Mouse (Mus musculus) megakaryocyte-erythroid progenitor cell, adult 5-6 weeks (primary cell): ENCODE results near the gene St3gal3. TPM values are rescaled to one million over a fixed set of nuclear protein-coding genes. Genes with fewer than 3 reads are reported as not detected.

Experiments
- ATAC-seq: replicated peaks from 2 replicates; pipeline ENCODE4 v1.8.0; 2016; ENCODE audit warnings: mild to moderate bottlenecking, inconsistent platforms; ENCODE audit not compliant: severe bottlenecking, poor library complexity, low FRiP score, low TSS enrichment
- total RNA-seq, 2 experiments: library from RNA; stranded (forward) in 1 of 2; stranded (reverse) in 1 of 2; fragments of 200-1000, 215-1000 nt in 1 of 2; fragments of >200 nt in 1 of 2; fragmentation: Nextera tagmentation in 1 of 2; gene quantifications; 2 replicates each; pipeline ENCODE4 v1.2.3; 2014 to 2017

The St3gal3 gene
- total RNA-seq, 2 experiments from 2014 or later: 6.6 to 14.1 TPM

GRCm38 (mm10) chr4:117917847-117918246 is 216.9 kb downstream of the St3gal3 start:
- ATAC-seq: no peak

- no peak for ATAC-seq
Observed at GRCm38 (mm10) chr4:117917402-117917801, 217.3 kb downstream of the St3gal3 start.

GRCm38 (mm10) chr4:117916386-117916785 is 218.3 kb downstream of the St3gal3 start:
- no peak for ATAC-seq

- ATAC-seq: no peak
Observed at GRCm38 (mm10) chr4:117915489-117916105, 219.1 kb downstream of the St3gal3 start.

GRCm38 (mm10) chr4:117914591-117915442 is 219.9 kb downstream of the St3gal3 start, which contains the start of gene Ipo13:
Gene Ipo13, minus strand, starts transcription at chr4:117914999.
- ATAC-seq: peak; percentile 89

- 0 out of 2 replicates have a peak, but pooled peaks have one; percentile 2 for ATAC-seq
Observed at GRCm38 (mm10) chr4:117914031-117914430, 220.7 kb downstream of the St3gal3 start.

GRCm38 (mm10) chr4:117913421-117913820 is 221.3 kb downstream of the St3gal3 start:
- no peak for ATAC-seq

GRCm38 (mm10) chr4:117912685-117913273 is 221.9 kb downstream of the St3gal3 start:
- ATAC-seq: no peak

- ATAC-seq: no peak
Observed at GRCm38 (mm10) chr4:117912131-117912561, 222.6 kb downstream of the St3gal3 start.

- no peak for ATAC-seq
Observed at GRCm38 (mm10) chr4:117908834-117909453, 225.8 kb downstream of the St3gal3 start.

- no peak for ATAC-seq
Observed at GRCm38 (mm10) chr4:117906196-117906595, 228.5 kb downstream of the St3gal3 start.

GRCm38 (mm10) chr4:117904761-117905160 is 230.0 kb downstream of the St3gal3 start:
- ATAC-seq: no peak

GRCm38 (mm10) chr4:117904094-117904493 is 230.6 kb downstream of the St3gal3 start:
- ATAC-seq: no peak

GRCm38 (mm10) chr4:117898111-117898510 is 236.6 kb downstream of the St3gal3 start:
- ATAC-seq: no peak

GRCm38 (mm10) chr4:117896031-117896430 is 238.7 kb downstream of the St3gal3 start:
- no peak for ATAC-seq

GRCm38 (mm10) chr4:117895339-117895738 is 239.4 kb downstream of the St3gal3 start:
- ATAC-seq: no peak

- ATAC-seq: no peak
Observed at GRCm38 (mm10) chr4:117894601-117895000, 240.1 kb downstream of the St3gal3 start.

GRCm38 (mm10) chr4:117893376-117893775 is 241.3 kb downstream of the St3gal3 start:
- peak; percentile 42; the same call in 1 of the 2 replicates for ATAC-seq

- ATAC-seq: peak; percentile 86
Observed at GRCm38 (mm10) chr4:117891738-117892161, 243.0 kb downstream of the St3gal3 start, which contains the start of gene Dph2. Gene Dph2, minus strand, starts transcription at chr4:117892032.

GRCm38 (mm10) chr4:117890750-117891149 is 244.0 kb downstream of the St3gal3 start:
- ATAC-seq: no peak
